Comparison of ENCODE assay signal across 9 mouse cellular contexts in genomic region chr11:99985291-99986092, GRCm38 (mm10). TPM values are rescaled to one million over a fixed set of nuclear protein-coding genes. Genes with fewer than 3 reads are reported as not detected.
A peak's percentile ranks its signal among the peaks of the same experiment; 100 is the strongest.
DNase-seq lines count a peak whose midpoint lies in the region; ATAC-seq and TF ChIP-seq lines count a peak whose summit lies in the region.
"Had no signal": no experiment of that assay in that cellular context is flagged by ENCODE, and none has a peak within 500 bp of the region (broad histone marks: within the 10 kb centered on the region; RNA-seq: fewer than 3 reads in every experiment).

No protein-coding gene starts in this region.

- 66% methylated on average over 20 of the region's 20 CpGs for WGBS in forebrain, embryonic 16.5 days

- peak; percentile 39 for ATAC-seq in Patski
- peak; percentile 92 for ATAC-seq in forebrain, embryonic 16.5 days
- no peak for ATAC-seq in inflammation-experienced regulatory T-cells, adult 6 months

- H3K27me3 ChIP-seq in Patski = peaks cover 16% of the 10 kb centered on the region
- H3K27me3 ChIP-seq in forebrain, embryonic 16.5 days (replicated peaks; ENCODE audit: control insufficient read depth, insufficient read depth, low read length) = no peaks in the 10 kb centered on the region

- in situ Hi-C loops in Patski (cut with MboI; ENCODE audit: low pct_unique_long_range_greater_than_20kb) = no loop called here

- POLR2A ChIA-PET in Patski (lab: Charles Lee) = no interaction called here

- no peak overlapping the region for H3K9ac ChIP-seq in forebrain, embryonic 16.5 days (replicated peaks; ENCODE audit: low read depth, low read length)

- H3K9me3 ChIP-seq in forebrain, embryonic 16.5 days (ENCODE audit: control insufficient read depth, low read length) = no peaks in the 10 kb centered on the region

- H3K4me1 ChIP-seq in forebrain, embryonic 16.5 days (replicated peaks; ENCODE audit: control insufficient read depth, insufficient read depth, low read length) = no peaks in the 10 kb centered on the region

- peak; percentile 32 to 42 for DNase-seq in adrenal gland, adult (ENCODE audit: inconsistent age in 2 of 2, low spot score in 1 of 2)
- no peak for DNase-seq in adrenal gland, postnatal 4 days (ENCODE audit: low spot score in 2 of 2)
- DNase-seq in Patski (ENCODE audit: low read depth, low spot score) = no peak
- peak; percentile 21 to 45 for DNase-seq in left cerebral cortex, adult 18-20 months (ENCODE audit: low spot score in 2 of 2)
- no peak for DNase-seq in thymus, postnatal 14 days
- no peak for DNase-seq in heart, adult 8-10 months (ENCODE audit: low spot score)

- H3K4me3 ChIP-seq in forebrain, embryonic 16.5 days (replicated peaks; ENCODE audit: low read length) = no peak overlapping the region

- no peaks in the 10 kb centered on the region for H3K36me3 ChIP-seq in forebrain, embryonic 16.5 days (ENCODE audit: control insufficient read depth, insufficient read depth)

- H3K27ac ChIP-seq in forebrain, embryonic 16.5 days (ENCODE audit: low read length) = peak overlapping the region; percentile 56

- TF ChIP-seq CTCF in Patski (IDR thresholded peaks at IDR 0.05) = no peak

- CTCF ChIA-PET in Patski (lab: Charles Lee) = interaction anchor here (1.1 kb wide), 1 partner anchor 20 kb away, joined by 3 read pairs; no protein-coding TSS in a partner anchor

- no peak overlapping the region for H3K4me2 ChIP-seq in forebrain, embryonic 16.5 days (ENCODE audit: low read length)

RNA-seq across cellular contexts. Expression of gene Krtap16-1, which starts 0.9 kb away (rescaled TPM):
- total RNA-seq in adrenal gland, postnatal 4 days (2021) = not detected
- not detected for polyA plus RNA-seq in Patski (2021)
- polyA plus RNA-seq in forebrain, embryonic 16.5 days (2015; fragmentation: Nextera tagmentation; extraction: Ambion mirVana) = not detected in 2 replicates
- total RNA-seq in left cerebral cortex, adult 18-20 months (2021) = not detected
- polyA plus RNA-seq in inflammation-experienced regulatory T-cells, adult 6 months (2017; shearing (Covaris generic)) = not detected
- total RNA-seq in heart, adult 8-10 months (2022) = not detected
- polyA plus RNA-seq: heart, postnatal 0 days had no signal

RNA-seq across cellular contexts. Expression of gene Krtap29-1, which starts 6.6 kb away (rescaled TPM):
- not detected for total RNA-seq in adrenal gland, postnatal 4 days (2021)
- polyA plus RNA-seq in Patski (2021) = not detected
- polyA plus RNA-seq in forebrain, embryonic 16.5 days (2015; fragmentation: Nextera tagmentation; extraction: Ambion mirVana) = not detected in 2 replicates
- not detected for total RNA-seq in left cerebral cortex, adult 18-20 months (2021)
- not detected for polyA plus RNA-seq in inflammation-experienced regulatory T-cells, adult 6 months (2017; shearing (Covaris generic))
- total RNA-seq in heart, adult 8-10 months (2022) = not detected
- polyA plus RNA-seq: heart, postnatal 0 days had no signal

RNA-seq across cellular contexts. Expression of gene Krtap17-1, which starts 8.3 kb away (rescaled TPM):
- not detected for total RNA-seq in adrenal gland, postnatal 4 days (2021)
- not detected for polyA plus RNA-seq in Patski (2021)
- not detected in 2 replicates for polyA plus RNA-seq in forebrain, embryonic 16.5 days (2015; fragmentation: Nextera tagmentation; extraction: Ambion mirVana)
- total RNA-seq in left cerebral cortex, adult 18-20 months (2021) = not detected
- polyA plus RNA-seq in inflammation-experienced regulatory T-cells, adult 6 months (2017; shearing (Covaris generic)) = not detected
- total RNA-seq in heart, adult 8-10 months (2022) = not detected
- polyA plus RNA-seq: heart, postnatal 0 days had no signal

RNA-seq across cellular contexts. Expression of gene Krt33a, which starts 30.5 kb away (rescaled TPM):
- not detected for total RNA-seq in adrenal gland, postnatal 4 days (2021)
- polyA plus RNA-seq in Patski (2021) = not detected
- polyA plus RNA-seq in forebrain, embryonic 16.5 days (2015; fragmentation: Nextera tagmentation; extraction: Ambion mirVana) = not detected in 2 replicates
- total RNA-seq in left cerebral cortex, adult 18-20 months (2021) = not detected
- polyA plus RNA-seq in inflammation-experienced regulatory T-cells, adult 6 months (2017; shearing (Covaris generic)) = not detected
- total RNA-seq in heart, adult 8-10 months (2022) = not detected
- polyA plus RNA-seq: heart, postnatal 0 days had no signal

RNA-seq across cellular contexts. Expression of gene Krtap9-5, which starts 37.2 kb away (rescaled TPM):
- not detected for total RNA-seq in adrenal gland, postnatal 4 days (2021)
- not detected for polyA plus RNA-seq in Patski (2021)
- not detected in 2 replicates for polyA plus RNA-seq in forebrain, embryonic 16.5 days (2015; fragmentation: Nextera tagmentation; extraction: Ambion mirVana)
- total RNA-seq in left cerebral cortex, adult 18-20 months (2021) = not detected
- not detected for polyA plus RNA-seq in inflammation-experienced regulatory T-cells, adult 6 months (2017; shearing (Covaris generic))
- total RNA-seq in heart, adult 8-10 months (2022) = not detected
- polyA plus RNA-seq: heart, postnatal 0 days had no signal

Comparison
In these comparisons a context has a peak if more than half of its experiments do, and no peak if none do; other contexts are left out.
1. DNase-seq: peak in adrenal gland, adult (2 of 2) and left cerebral cortex, adult 18-20 months (2 of 2); none in adrenal gland, postnatal 4 days (0 of 2), Patski (single experiment), thymus, postnatal 14 days (single experiment) and heart, adult 8-10 months (single experiment).